Mouse (Mus musculus): ENCODE data around the gene Gm10324.
"Not testable (repeated sequence)": the region's sequence is repeated elsewhere in the genome, so short reads cannot be mapped to it uniquely, and the experiment has no call there.

Gene Gm10324

GRCm38 (mm10) chr13:66119247-66119646 lies at the start of gene Gm10324:
TSS of gene Gm10324 (plus strand) at chr13:66119547.
- not testable (repeated sequence) for DNase-seq (ENCODE audit: low spot score in 2 of 2)
